Mouse (Mus musculus) embryonic facial prominence, embryonic 14.5 days (tissue): ENCODE results near the gene Hist1h2an. TPM values are rescaled to one million over a fixed set of nuclear protein-coding genes. Genes with fewer than 3 reads are reported as not detected.
"Not testable (repeated sequence)": the region's sequence is repeated elsewhere in the genome, so short reads cannot be mapped to it uniquely, and the experiment has no call there.

ENCODE experiments used
- ATAC-seq: fragments of 200-750 bp; cut with Nextera tagmentation; 2 replicates; pipeline ENCODE4 v1.8.0; 2017; ENCODE audit warnings: low read depth, moderate number of reproducible peaks, moderate TSS enrichment
- DNase-seq: peaks from one replicate; pipeline ENCODE4 v3.0.0-alpha.2; 2015; ENCODE audit warnings: low spot score
- H3K27ac ChIP-seq: fragments of 300-500 bp; sonication (generic); replicated peaks from 2 replicates; pipeline ENCODE4 v1.5.1; 2014; ENCODE audit warnings: low read depth, mild to moderate bottlenecking, low read length, moderate library complexity
- H3K27me3 ChIP-seq: fragments of 300-500 bp; sonication (generic); replicated peaks from 2 replicates; pipeline ENCODE4 v1.6.1; 2014; ENCODE audit warnings: low read length; ENCODE audit not compliant: control insufficient read depth, insufficient read depth
- H3K36me3 ChIP-seq: fragments of 300-500 bp; sonication (generic); 2 replicates; pipeline ENCODE4 v1.6.1; 2014; ENCODE audit warnings: low read length, mixed read lengths; ENCODE audit not compliant: control insufficient read depth, insufficient read depth
- H3K4me1 ChIP-seq: fragments of 300-500 bp; sonication (generic); 2 replicates; pipeline ENCODE4 v1.6.1; 2014; ENCODE audit warnings: antibody characterized with exemption, low read length; ENCODE audit not compliant: control insufficient read depth, insufficient read depth
- H3K4me2 ChIP-seq: fragments of 300-500 bp; sonication (generic); 2 replicates; pipeline ENCODE4 v1.6.1; 2014; ENCODE audit warnings: low read depth, mild to moderate bottlenecking, low read length, moderate library complexity, mixed read lengths
- H3K4me3 ChIP-seq: fragments of 300-500 bp; sonication (generic); 2 replicates; pipeline ENCODE4 v1.5.1; 2014; ENCODE audit warnings: low read depth, mild to moderate bottlenecking, low read length
- H3K9ac ChIP-seq: fragments of 300-500 bp; sonication (generic); 2 replicates; pipeline ENCODE4 v1.6.1; 2014; ENCODE audit warnings: low read depth, mild to moderate bottlenecking, low read length, moderate library complexity, mixed read lengths
- H3K9me3 ChIP-seq: fragments of 300-500 bp; sonication (generic); 2 replicates; pipeline ENCODE4 v1.6.1; 2016; ENCODE audit warnings: low read length; ENCODE audit not compliant: control insufficient read depth
- WGBS: fragments of 180-500 bp; shearing (Covaris S2); extraction: QIAGEN DNeasy Blood & Tissue Kit; methylation state at CpG from one replicate; pipeline ENCODE4 v1.1.7; 2014; 5-methylcytosine and 5-hydroxymethylcytosine counted together
- polyA plus RNA-seq: library from polyadenylated mRNA; unstranded; fragments of >200 nt; fragmentation: Nextera tagmentation; extraction: Ambion mirVana; gene quantifications from 2 replicates; pipeline ENCODE4 v1.2.1, GENCODE M21; 2014

Gene Hist1h2an
- 6.0 and 6.4 TPM in 2 replicates for polyA plus RNA-seq

DNA sequence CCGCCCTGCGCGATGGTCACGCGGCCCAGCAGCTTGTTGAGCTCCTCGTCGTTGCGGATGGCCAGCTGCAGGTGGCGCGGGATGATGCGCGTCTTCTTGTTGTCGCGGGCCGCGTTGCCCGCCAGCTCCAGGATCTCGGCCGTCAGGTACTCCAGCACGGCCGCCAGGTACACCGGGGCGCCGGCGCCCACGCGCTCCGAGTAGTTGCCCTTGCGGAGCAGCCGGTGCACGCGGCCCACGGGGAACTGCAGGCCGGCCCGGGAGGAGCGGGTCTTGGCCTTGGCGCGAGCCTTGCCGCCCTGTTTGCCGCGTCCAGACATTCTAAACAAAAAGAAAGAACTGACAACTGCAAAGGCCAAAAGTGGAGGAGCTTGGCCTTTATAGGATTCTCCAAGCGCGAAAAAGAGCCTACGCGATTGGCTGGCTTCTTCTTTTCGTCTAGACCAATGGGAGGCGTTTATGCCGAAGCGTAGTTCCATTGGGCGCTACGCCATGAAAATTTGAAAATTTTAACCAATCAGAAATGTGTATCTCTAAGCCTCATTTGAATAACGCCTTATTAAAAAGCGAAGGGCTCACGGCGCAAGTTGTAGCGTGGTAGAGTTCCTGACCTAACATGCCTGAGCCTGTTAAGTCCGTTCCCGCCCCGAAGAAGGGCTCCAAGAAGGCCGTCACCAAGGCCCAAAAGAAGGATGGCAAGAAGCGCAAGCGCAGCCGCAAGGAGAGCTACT, at the start of gene Hist1h2an, which contains the start of gene Hist1h2bp:
Gene Hist1h2an, minus strand, starts transcription at position 320 of the 731 bp plus-strand sequence.
Gene Hist1h2bp, plus strand, starts transcription at position 563 of the 731 bp plus-strand sequence.
- ATAC-seq (peak; percentile 93), DNase-seq (peak; percentile 99)
- Histone ChIP-seq H3K9ac (peak within 1 kb of the TSS; percentile 63), H3K4me3 (peak within 1 kb of the TSS; percentile 36), H3K4me1 (peaks cover 38% of the 10 kb centered on the region), H3K27ac (peak within 1 kb of the TSS; percentile 90), H3K4me2 (peak within 1 kb of the TSS; percentile 56)
- H3K9me3 ChIP-seq, H3K27me3 ChIP-seq, H3K36me3 ChIP-seq: not testable (repeated sequence)
- WGBS: under 1% methylated on average over 34 of the region's 63 CpGs

DNA sequence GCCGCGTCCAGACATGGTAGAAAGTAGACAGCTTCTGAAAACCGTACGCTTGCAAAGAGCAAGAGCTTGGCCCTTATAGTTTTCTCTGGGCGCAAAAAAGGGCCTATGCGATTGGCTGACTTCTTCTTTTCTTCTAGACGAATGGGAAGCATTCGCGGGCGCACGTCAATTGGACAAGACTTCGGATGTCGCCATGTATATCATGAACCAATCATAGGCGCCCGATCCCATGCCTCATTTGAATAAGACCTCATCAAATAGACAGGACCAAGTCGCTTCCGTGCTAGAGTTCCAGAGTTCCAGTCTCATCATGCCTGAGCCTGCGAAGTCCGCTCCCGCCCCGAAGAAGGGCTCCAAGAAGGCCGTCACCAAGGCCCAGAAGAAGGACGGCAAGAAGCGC, 46.4 kb upstream of the Hist1h2an start, which contains the start of the genes Hist1h2ap and Hist1h2br:
Gene Hist1h2ap, minus strand, starts transcription at position 47 of the 400 bp plus-strand sequence.
Gene Hist1h2br, plus strand, starts transcription at position 283 of the 400 bp plus-strand sequence.
- not testable (repeated sequence) for H3K4me2 ChIP-seq, H3K27ac ChIP-seq, H3K9me3 ChIP-seq, H3K36me3 ChIP-seq, H3K4me3 ChIP-seq, H3K4me1 ChIP-seq, H3K27me3 ChIP-seq, DNase-seq, H3K9ac ChIP-seq
- no CpG with 5 or more reads among the region's 24 CpGs for WGBS
- peak; percentile 93 for ATAC-seq

DNA sequence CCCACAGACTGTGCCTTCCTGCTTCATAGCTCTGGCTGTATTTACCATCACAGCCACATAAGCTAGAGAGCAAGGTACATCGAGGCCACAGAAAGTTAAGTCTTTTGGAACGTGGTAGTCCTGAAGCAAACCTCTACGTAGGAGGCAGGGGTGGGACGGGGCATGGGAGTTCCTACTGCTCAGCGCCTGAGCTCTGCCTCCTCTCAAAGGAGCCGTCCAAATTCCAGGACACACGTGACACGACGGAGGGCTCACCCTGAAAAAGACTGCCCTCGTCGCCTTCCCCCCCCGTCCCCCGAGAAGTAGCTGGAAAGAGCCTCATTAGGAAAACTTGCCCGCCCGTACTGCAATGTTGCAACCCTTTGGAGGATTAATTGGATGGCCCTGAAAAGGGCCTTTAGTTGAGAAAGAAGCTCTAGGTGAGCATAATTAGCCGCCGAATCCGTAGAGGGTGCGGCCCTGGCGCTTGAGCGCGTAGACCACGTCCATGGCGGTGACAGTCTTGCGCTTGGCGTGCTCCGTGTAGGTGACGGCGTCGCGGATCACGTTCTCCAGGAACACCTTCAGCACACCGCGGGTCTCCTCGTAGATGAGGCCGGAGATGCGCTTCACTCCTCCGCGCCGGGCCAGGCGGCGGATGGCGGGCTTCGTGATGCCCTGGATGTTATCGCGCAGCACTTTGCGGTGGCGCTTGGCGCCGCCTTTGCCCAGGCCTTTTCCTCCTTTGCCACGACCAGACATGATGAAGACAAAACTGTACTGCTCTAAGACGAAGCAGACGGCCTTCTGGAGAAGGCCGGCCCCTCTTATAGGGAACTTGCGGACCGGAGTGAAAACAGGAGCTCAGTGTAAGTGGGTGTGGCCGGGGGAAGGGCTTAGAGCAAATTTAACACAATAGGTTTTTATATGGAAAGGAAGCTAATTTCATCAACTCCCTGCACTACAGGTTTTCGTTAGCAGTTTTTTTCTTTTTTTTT, 44.7 kb upstream of the Hist1h2an start, which contains the start of gene Hist1h4n:
Gene Hist1h4n, minus strand, starts transcription at position 779 of the 977 bp plus-strand sequence.
- not testable (repeated sequence) for H3K27me3 ChIP-seq, H3K27ac ChIP-seq, H3K9me3 ChIP-seq, H3K36me3 ChIP-seq, DNase-seq, H3K4me1 ChIP-seq, H3K9ac ChIP-seq
- H3K4me3 ChIP-seq: 0 out of 2 replicates have a peak within 1 kb of the TSS, but pooled peaks have one; percentile 15
- peak; percentile 83 for ATAC-seq
- H3K4me2 ChIP-seq: 0 out of 2 replicates have a peak within 1 kb of the TSS, but pooled peaks have one; percentile 32
- WGBS: 0% methylated on average over 5 of the region's 58 CpGs

DNA sequence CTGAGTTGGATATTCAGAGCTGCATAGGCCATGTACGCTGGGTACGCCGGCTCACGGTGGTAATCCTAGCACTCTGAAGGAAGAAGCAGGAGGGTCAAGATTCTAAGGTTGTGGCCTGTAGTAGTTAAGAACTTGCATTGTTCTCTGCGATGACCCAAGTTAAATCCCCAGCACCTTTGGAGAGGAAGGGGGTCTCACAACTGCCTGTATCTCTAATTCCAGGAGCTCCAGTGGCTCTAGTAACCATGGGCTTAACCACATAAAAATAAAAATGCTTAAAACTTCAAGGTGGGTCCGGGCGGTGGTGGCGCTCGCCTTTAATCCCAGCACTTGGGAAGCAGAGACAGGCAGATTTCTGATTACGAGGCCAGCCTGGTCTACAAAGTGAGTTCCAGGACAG, 43.3 kb upstream of the Hist1h2an start:
- DNase-seq (no peak), ATAC-seq (no peak)

DNA sequence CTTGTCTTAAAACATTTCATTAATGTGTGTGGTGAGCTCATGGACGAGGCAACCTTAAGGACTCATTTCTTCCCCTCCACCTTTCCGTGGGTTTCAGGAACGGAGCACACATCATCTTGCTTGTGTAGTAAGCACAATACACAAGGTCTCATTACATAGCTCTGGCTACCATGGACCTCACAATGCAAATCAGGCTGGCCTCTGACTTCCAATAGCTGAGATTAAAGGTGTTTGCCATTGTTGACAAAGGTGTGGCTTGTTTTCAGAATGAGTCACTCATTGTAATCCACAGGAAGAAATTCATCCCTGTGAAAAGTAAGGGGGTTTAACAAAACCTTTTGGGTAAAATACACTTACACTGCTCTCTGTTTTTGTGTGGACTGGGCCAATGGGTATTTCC, 41.5 kb upstream of the Hist1h2an start:
- Histone ChIP-seq H3K27ac (no peak overlapping the region), H3K4me2 (no peak overlapping the region), H3K9ac (no peak overlapping the region), H3K36me3 (no peaks in the 10 kb centered on the region), H3K9me3 (no peaks in the 10 kb centered on the region), H3K4me3 (no peak overlapping the region), H3K27me3 (no peaks in the 10 kb centered on the region), H3K4me1 (no peaks in the 10 kb centered on the region)
- ATAC-seq (no peak), DNase-seq (no peak)
- WGBS: 86% methylated on average over 3 of the region's 3 CpGs

More for the DNA sequence above, 43.3 kb upstream of the Hist1h2an start:
- Histone ChIP-seq H3K36me3 (no peaks in the 10 kb centered on the region), H3K9ac (no peak overlapping the region), H3K4me3 (no peak overlapping the region), H3K4me2 (no peak overlapping the region), H3K27ac (no peak overlapping the region), H3K4me1 (no peaks in the 10 kb centered on the region), H3K27me3 (no peaks in the 10 kb centered on the region), H3K9me3 (no peaks in the 10 kb centered on the region)
- WGBS: 89% methylated on average over 10 of the region's 10 CpGs

DNA sequence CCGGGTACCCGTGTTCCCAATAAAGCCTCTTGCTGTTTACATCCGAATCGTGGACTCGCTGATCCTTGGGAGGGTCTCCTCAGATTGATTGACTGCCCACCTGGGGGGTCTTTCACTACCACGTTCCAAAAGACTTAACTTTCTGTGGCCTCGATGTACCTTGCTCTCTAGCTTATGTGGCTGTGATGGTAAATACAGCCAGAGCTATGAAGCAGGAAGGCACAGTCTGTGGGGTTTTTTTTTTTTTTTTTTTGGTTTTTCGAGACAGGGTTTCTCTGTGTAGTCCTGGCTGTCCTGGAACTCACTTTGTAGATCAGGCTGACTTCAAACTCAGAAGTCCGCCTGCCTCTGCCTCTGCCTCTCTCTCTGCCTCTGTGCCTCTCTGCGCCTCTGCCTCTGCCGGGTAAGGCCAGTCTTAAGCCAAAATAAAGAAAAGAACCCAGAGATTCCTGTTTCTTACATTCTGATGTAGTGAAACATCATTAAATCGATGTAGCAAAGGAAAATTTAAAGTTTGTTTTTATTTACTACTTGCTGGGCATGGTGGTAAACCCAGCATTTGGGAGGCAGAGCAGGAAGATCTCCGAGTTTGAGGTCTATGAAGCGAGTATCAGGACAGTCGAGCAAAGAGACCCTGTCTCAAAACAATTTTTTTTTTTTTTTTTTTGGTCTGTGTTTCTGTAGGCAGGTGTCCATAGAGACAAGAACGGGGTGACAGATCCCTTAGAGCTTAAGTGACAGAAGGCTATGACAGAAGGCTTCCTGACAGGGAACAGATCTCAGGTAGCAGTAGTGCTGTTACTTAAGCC, 33.3 kb upstream of the Hist1h2an start:
- H3K9me3 ChIP-seq, H3K4me1 ChIP-seq, H3K27ac ChIP-seq, H3K9ac ChIP-seq, DNase-seq, H3K4me3 ChIP-seq, H3K4me2 ChIP-seq, H3K36me3 ChIP-seq, ATAC-seq, H3K27me3 ChIP-seq: not testable (repeated sequence)
- WGBS: 66% methylated on average over 6 of the region's 16 CpGs

DNA sequence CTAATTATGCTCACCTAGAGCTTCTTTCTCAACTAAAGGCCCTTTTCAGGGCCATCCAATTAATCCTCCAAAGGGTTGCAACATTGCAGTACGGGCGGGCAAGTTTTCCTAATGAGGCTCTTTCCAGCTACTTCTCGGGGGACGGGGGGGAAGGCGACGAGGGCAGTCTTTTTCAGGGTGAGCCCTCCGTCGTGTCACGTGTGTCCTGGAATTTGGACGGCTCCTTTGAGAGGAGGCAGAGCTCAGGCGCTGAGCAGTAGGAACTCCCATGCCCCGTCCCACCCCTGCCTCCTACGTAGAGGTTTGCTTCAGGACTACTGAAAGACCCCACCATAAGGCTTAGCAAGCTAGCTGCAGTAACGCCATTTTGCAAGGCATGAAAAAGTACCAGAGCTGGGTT, 25.1 kb upstream of the Hist1h2an start:
- H3K4me1 ChIP-seq, H3K27me3 ChIP-seq, H3K27ac ChIP-seq, H3K9ac ChIP-seq, H3K9me3 ChIP-seq, DNase-seq, H3K36me3 ChIP-seq: not testable (repeated sequence)
- peak overlapping the region; percentile 45 for H3K4me2 ChIP-seq
- ATAC-seq: peak; percentile 39
- WGBS: 0% methylated on average over 11 of the region's 14 CpGs
- H3K4me3 ChIP-seq: 0 out of 2 replicates have a peak overlapping the region, but pooled peaks have one; percentile 17
